Mouse (Mus musculus) forebrain, embryonic 13.5 days (tissue): ENCODE measurements around the gene Olfr813. TPM values are rescaled to one million over a fixed set of nuclear protein-coding genes. Genes with fewer than 3 reads are reported as not detected.
"Not testable (repeated sequence)": the region's sequence is repeated elsewhere in the genome, so short reads cannot be mapped to it uniquely, and the experiment has no call there.

ENCODE experiments used
- ATAC-seq: fragments of 200-750 bp; cut with Nextera tagmentation; 2 replicates; pipeline ENCODE4 v1.8.0; 2017
- H3K27ac ChIP-seq: fragments of 300-500 bp; sonication (generic); 2 replicates; pipeline ENCODE4 v1.5.1; 2015; ENCODE audit warnings: inconsistent platforms, mild to moderate bottlenecking, moderate library complexity
- H3K27me3 ChIP-seq: fragments of 300-500 bp; sonication (generic); 2 replicates; pipeline ENCODE4 v1.6.1; 2015; ENCODE audit warnings: mild to moderate bottlenecking, inconsistent platforms
- H3K36me3 ChIP-seq: fragments of 300-500 bp; sonication (generic); 2 replicates; pipeline ENCODE4 v1.6.1; 2015; ENCODE audit warnings: mild to moderate bottlenecking, inconsistent platforms; ENCODE audit not compliant: poor library complexity, severe bottlenecking
- H3K4me1 ChIP-seq: fragments of 300-500 bp; sonication (generic); 2 replicates; pipeline ENCODE4 v1.6.1; 2015; ENCODE audit warnings: inconsistent platforms
- H3K4me2 ChIP-seq: fragments of 300-500 bp; sonication (generic); 2 replicates; pipeline ENCODE4 v1.6.1; 2015; ENCODE audit warnings: inconsistent platforms, mild to moderate bottlenecking, moderate library complexity
- H3K4me3 ChIP-seq: fragments of 300-500 bp; sonication (generic); 2 replicates; pipeline ENCODE4 v1.5.1; 2015; ENCODE audit warnings: mild to moderate bottlenecking, inconsistent platforms
- H3K9ac ChIP-seq: fragments of 300-500 bp; sonication (generic); 2 replicates; pipeline ENCODE4 v1.6.1; 2015; ENCODE audit warnings: mild to moderate bottlenecking, inconsistent platforms
- H3K9me3 ChIP-seq: fragments of 300-500 bp; sonication (generic); replicated peaks from 2 replicates; pipeline ENCODE4 v1.6.1; 2016; ENCODE audit warnings: inconsistent platforms
- WGBS: fragments of 180-500 bp; shearing (Covaris S2); methylation state at CpG from one replicate; pipeline ENCODE4 v1.1.7; 2015; 5-methylcytosine and 5-hydroxymethylcytosine counted together
- polyA plus RNA-seq: library from polyadenylated mRNA; unstranded; fragments of >200 nt; fragmentation: Nextera tagmentation; extraction: Ambion mirVana; gene quantifications from 2 replicates; pipeline ENCODE4 v1.2.1, GENCODE M21; 2015

Gene Olfr813
- polyA plus RNA-seq = not detected in 2 replicates

DNA sequence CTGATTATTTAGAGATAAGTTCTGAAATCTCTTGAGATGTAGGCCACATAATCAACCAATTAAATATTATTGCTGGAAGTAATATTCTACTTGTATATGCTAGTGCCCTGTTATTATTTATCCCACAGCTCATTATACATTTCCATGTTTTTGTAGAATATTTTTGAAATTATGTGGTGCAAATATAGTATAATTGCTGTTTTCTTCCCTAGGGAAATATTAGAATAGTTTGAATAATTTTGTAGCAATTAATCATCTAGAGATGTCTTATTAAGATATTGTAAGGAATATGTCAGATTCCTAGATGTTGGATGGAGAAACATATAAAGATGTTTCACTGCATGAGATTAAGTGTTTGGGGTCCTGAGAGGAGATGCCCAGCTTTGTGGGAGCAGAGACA is at the start of gene Olfr813:
Olfr813 (plus strand) TSS at position 301 of the 400 bp plus-strand sequence.
- no peak within 1 kb of the TSS for H3K27ac ChIP-seq
- H3K36me3 ChIP-seq = no peaks in the 10 kb centered on the region
- H3K9me3 ChIP-seq = no peaks in the 10 kb centered on the region
- H3K9ac ChIP-seq = no peak within 1 kb of the TSS
- H3K4me2 ChIP-seq = no peak within 1 kb of the TSS
- no peak for ATAC-seq
- H3K4me3 ChIP-seq = no peak within 1 kb of the TSS
- H3K4me1 ChIP-seq = no peaks in the 10 kb centered on the region
- H3K27me3 ChIP-seq = no peaks in the 10 kb centered on the region

DNA sequence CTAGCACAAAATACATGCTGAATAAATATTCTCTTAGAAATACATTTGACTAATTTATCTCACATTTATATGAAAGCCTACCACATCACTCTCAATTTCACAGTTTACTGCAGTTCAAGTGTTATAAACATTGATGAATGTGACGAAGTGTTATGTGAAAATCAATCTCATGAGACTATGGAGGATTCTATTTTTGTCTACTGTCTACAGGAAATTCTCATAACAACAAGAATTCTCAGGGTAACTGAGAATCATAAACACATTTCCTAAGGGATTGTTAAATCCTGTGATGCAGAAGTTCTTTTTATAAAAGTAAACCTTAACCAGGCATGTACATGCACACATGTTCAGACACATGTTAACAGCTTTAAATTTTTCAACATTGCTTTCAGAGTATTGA is 9.2 kb upstream of the Olfr813 start, which contains the start of gene Olfr812:
Olfr812 (minus strand) TSS at position 101 of the 400 bp plus-strand sequence.
- WGBS = 85% methylated on average over 1 of the region's 1 CpGs
- H3K27me3 ChIP-seq = no peaks in the 10 kb centered on the region
- peaks cover 6% of the 10 kb centered on the region for H3K4me1 ChIP-seq
- no peak within 1 kb of the TSS for H3K9ac ChIP-seq
- H3K4me3 ChIP-seq = no peak within 1 kb of the TSS
- no peaks in the 10 kb centered on the region for H3K9me3 ChIP-seq
- no peak for ATAC-seq
- H3K4me2 ChIP-seq = no peak within 1 kb of the TSS
- H3K36me3 ChIP-seq = no peaks in the 10 kb centered on the region
- H3K27ac ChIP-seq = no peak within 1 kb of the TSS

DNA sequence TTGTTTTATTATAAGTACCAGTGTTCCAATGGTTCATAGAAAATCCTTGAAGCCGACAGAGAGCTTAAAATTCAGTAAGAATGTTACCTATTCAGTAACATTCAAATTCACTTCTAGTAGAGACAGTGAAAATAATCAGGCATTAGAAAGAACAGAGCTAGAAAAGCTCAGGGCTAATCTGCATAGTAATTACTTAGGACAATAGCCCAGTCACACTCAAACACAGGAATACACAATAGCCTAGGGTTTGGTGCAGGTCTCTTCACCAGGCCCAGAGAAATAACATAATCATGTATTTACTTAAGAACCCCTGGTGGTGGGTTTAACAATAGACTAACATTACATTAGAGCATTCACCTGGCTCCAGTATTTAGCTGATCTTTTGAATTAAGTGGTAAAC is 7.8 kb upstream of the Olfr813 start:
- H3K4me2 ChIP-seq = no peak overlapping the region
- H3K27ac ChIP-seq = no peak overlapping the region
- no peaks in the 10 kb centered on the region for H3K36me3 ChIP-seq
- WGBS = 23% methylated on average over 1 of the region's 1 CpGs
- H3K4me1 ChIP-seq = peaks cover 6% of the 10 kb centered on the region
- no peaks in the 10 kb centered on the region for H3K27me3 ChIP-seq
- H3K4me3 ChIP-seq = no peak overlapping the region
- no peak for ATAC-seq
- H3K9me3 ChIP-seq = no peaks in the 10 kb centered on the region
- H3K9ac ChIP-seq = no peak overlapping the region

DNA sequence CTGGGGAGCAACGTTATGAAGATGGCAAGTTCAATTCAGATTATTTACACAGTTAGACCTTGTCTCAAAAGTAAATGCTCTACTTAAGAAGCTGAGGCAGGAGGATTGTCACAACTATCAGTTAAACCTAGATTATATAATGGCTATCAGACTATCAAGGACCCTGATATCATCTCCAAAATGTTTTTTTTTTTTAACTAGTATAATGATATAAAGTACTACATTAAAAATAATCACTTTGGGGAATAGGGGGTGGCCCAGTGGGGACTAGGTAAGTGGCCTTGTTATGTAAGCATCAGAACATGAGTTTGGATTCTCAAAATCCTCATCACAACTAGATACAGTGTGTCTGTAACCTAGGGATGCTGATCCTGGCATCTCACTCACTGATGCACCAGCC is 24.6 kb downstream of the Olfr813 start, which contains the start of gene Olfr814:
Olfr814 (minus strand) TSS at position 101 of the 400 bp plus-strand sequence.
- 75% methylated on average over 1 of the region's 1 CpGs for WGBS
- not testable (repeated sequence) for H3K4me3 ChIP-seq, H3K9me3 ChIP-seq, ATAC-seq, H3K27me3 ChIP-seq, H3K4me2 ChIP-seq, H3K9ac ChIP-seq, H3K36me3 ChIP-seq, H3K4me1 ChIP-seq, H3K27ac ChIP-seq

DNA sequence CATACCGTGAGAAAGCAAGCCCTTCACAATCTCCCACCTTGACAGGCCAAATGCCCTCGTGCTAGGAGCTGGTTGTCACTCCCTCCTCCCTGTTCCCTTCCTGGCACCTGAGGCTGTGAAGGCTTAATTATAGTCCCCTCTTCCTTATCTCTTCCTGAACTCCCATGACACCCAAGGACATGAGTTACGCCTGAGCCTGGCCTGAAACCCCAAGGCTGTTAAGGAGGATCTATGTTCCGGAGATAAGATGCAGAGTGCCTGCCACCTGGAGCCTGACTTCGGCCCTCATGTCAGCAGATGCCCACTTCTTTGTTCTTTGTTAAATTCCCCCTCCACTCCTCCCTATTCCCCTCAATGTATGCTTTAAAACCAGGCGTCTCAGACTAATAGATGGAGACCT is 30.3 kb downstream of the Olfr813 start:
- H3K36me3 ChIP-seq, H3K9me3 ChIP-seq, H3K9ac ChIP-seq, H3K4me3 ChIP-seq, H3K27me3 ChIP-seq, ATAC-seq, H3K27ac ChIP-seq, H3K4me2 ChIP-seq, H3K4me1 ChIP-seq: not testable (repeated sequence)
- WGBS = 88% methylated on average over 6 of the region's 6 CpGs

DNA sequence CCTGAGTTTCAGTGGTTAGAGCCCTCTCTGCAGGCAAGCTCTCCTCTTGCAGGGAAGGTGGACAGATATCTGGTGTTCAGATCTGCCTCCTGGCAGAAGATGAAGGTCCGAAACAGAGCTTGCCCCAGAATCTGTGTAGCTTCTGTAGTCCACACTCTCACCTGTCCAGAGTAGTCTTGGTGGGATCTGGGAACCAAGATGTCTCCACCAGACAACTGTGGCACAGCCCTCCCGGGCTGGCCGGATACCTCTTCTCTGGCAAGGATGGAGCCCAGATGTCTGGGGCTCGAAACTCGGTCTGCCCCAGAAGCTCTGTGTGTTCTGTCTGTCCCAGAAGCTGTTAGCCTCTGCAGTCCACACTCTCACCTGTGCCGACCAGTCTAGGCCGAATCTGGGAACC is 30.8 kb downstream of the Olfr813 start:
- WGBS = 91% methylated on average over 7 of the region's 7 CpGs
- H3K36me3 ChIP-seq = no peaks in the 10 kb centered on the region
- no peaks in the 10 kb centered on the region for H3K9me3 ChIP-seq
- no peak for ATAC-seq
- H3K4me1 ChIP-seq = no peaks in the 10 kb centered on the region
- H3K27me3 ChIP-seq = no peaks in the 10 kb centered on the region
- H3K9ac ChIP-seq = no peak overlapping the region
- no peak overlapping the region for H3K4me2 ChIP-seq
- no peak overlapping the region for H3K4me3 ChIP-seq
- H3K27ac ChIP-seq = no peak overlapping the region

DNA sequence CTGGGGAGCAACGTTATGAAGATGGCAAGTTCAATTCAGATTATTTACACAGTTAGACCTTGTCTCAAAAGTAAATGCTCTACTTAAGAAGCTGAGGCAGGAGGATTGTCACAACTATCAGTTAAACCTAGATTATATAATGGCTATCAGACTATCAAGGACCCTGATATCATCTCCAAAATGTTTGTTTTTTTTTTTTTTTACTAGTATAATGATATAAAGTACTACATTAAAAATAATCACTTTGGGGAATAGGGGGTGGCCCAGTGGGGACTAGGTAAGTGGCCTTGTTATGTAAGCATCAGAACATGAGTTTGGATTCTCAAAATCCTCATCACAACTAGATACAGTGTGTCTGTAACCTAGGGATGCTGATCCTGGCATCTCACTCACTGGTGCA is 50.6 kb downstream of the Olfr813 start, which contains the start of gene Olfr815:
Olfr815 (minus strand) TSS at position 101 of the 400 bp plus-strand sequence.
- not testable (repeated sequence) for H3K9me3 ChIP-seq, H3K4me2 ChIP-seq, H3K9ac ChIP-seq, H3K27me3 ChIP-seq, H3K27ac ChIP-seq, H3K36me3 ChIP-seq, H3K4me1 ChIP-seq, H3K4me3 ChIP-seq, ATAC-seq
- WGBS = 69% methylated on average over 1 of the region's 1 CpGs

Other genes with a start within 250 kb of the Olfr813 start
- gene Olfr796, start 242.8 kb upstream of the Olfr813 start, polyA plus RNA-seq = not detected in 2 replicates
- not detected in 2 replicates for gene Olfr798, start 227.4 kb upstream of the Olfr813 start, polyA plus RNA-seq
- gene Olfr799, start 217.9 kb upstream of the Olfr813 start, polyA plus RNA-seq = not detected in 2 replicates
- gene Olfr800, start 197.7 kb upstream of the Olfr813 start, polyA plus RNA-seq = not detected in 2 replicates
- gene Olfr801, start 181.5 kb upstream of the Olfr813 start, polyA plus RNA-seq = not detected in 2 replicates
- gene Olfr802, start 167.2 kb upstream of the Olfr813 start, polyA plus RNA-seq = not detected in 2 replicates
- gene Olfr803, start 161.1 kb upstream of the Olfr813 start, polyA plus RNA-seq = not detected in 2 replicates
- gene Olfr804, start 152.2 kb upstream of the Olfr813 start, polyA plus RNA-seq = not detected in 2 replicates
- gene Olfr805, start 126.0 kb upstream of the Olfr813 start, polyA plus RNA-seq = not detected in 2 replicates
- gene Olfr806, start 113.4 kb upstream of the Olfr813 start, polyA plus RNA-seq = not detected in 2 replicates
- not detected in 2 replicates for gene Olfr807, start 97.6 kb upstream of the Olfr813 start, polyA plus RNA-seq
- gene Olfr808, start 89.9 kb upstream of the Olfr813 start, polyA plus RNA-seq = not detected in 2 replicates
- not detected in 2 replicates for gene Olfr809, start 80.7 kb upstream of the Olfr813 start, polyA plus RNA-seq
- not detected in 2 replicates for gene Olfr810, start 60.5 kb upstream of the Olfr813 start, polyA plus RNA-seq
- not detected in 2 replicates for gene Olfr811, start 51.0 kb upstream of the Olfr813 start, polyA plus RNA-seq
- gene Olfr812, start 9.3 kb upstream of the Olfr813 start, polyA plus RNA-seq = not detected in 2 replicates
- gene Olfr814, start 24.5 kb downstream of the Olfr813 start, polyA plus RNA-seq = not detected in 2 replicates
- not detected in 2 replicates for gene Olfr815, start 50.5 kb downstream of the Olfr813 start, polyA plus RNA-seq
- gene Olfr816, start 60.2 kb downstream of the Olfr813 start, polyA plus RNA-seq = not detected in 2 replicates
- not detected in 2 replicates for gene Olfr818, start 93.7 kb downstream of the Olfr813 start, polyA plus RNA-seq
- not detected in 2 replicates for gene Olfr819, start 111.9 kb downstream of the Olfr813 start, polyA plus RNA-seq
- not detected in 2 replicates for gene Olfr247, start 120.8 kb downstream of the Olfr813 start, polyA plus RNA-seq
- gene Gm10310, start 129.7 kb downstream of the Olfr813 start, polyA plus RNA-seq = not detected in 2 replicates
- gene Olfr820, start 157.3 kb downstream of the Olfr813 start, polyA plus RNA-seq = not detected in 2 replicates
- gene Olfr821, start 175.0 kb downstream of the Olfr813 start, polyA plus RNA-seq = not detected in 2 replicates
- not detected in 2 replicates for gene Olfr822, start 215.8 kb downstream of the Olfr813 start, polyA plus RNA-seq